Mouse (Mus musculus) CD8-positive naive resting alpha-beta T cell, adult 57 days (primary cell): Measurements from ENCODE around the gene C1ql1. TPM values are rescaled to one million over a fixed set of nuclear protein-coding genes. Genes with fewer than 3 reads are reported as not detected.

Source experiments
- total RNA-seq: library from RNA; stranded (reverse); gene quantifications from one replicate; pipeline ENCODE4 v1.2.4, GENCODE M21; 2023

The C1ql1 gene
- not detected for total RNA-seq

DNA sequence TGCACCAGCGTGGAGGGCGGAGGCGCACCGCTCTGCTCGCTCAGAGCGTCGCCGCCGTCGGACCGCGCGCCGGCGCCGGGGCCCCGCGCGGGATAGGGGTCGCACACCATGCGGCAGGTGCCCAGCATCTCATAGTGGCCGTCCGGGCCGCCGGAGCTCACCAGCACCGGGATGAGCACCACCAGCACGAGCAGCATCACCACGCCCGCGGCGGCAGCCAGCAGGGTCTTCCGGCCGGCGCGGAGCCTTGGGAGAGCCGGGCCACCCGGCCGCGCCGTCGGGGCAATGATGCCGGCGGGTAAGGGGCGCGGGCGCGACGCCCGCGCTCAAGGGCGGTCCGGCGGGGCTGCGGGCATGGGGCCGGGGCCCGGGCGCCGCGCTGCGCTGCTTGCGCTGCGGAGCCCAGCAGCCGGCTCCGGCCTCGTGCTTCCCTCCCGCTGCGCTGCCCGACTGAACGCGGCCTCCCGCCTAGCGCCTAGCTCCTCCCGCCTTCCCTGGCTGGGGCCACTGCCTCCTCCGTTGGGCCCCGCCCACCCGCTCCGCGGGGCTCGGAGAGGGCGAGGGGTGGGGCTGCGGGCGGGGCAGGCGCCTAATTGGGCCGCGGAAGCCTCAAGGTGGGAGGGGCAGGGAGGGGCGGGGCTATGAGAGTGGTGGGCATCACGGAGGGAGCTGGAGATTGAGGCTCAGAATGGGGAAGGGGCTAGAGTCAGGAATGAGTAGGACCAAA, at the start of gene C1ql1:
TSS of gene C1ql1 (minus strand) at position 424 of the 727 bp plus-strand sequence.

GRCm38 (mm10) chr11:102924557-102925350, 21.7 kb downstream of the C1ql1 start, which contains the start of gene Kif18b:
Gene Kif18b, minus strand, starts transcription at chr11:102925124.

GRCm38 (mm10) chr11:102900763-102901162, 45.7 kb downstream of the C1ql1 start, which contains the start of gene Gfap:
Gene Gfap, minus strand, starts transcription at chr11:102900912.

Other genes starting within 250 kb of the C1ql1 start
- 37.7 TPM for gene Ccdc43, start 248.9 kb downstream of the C1ql1 start, total RNA-seq
- 2.5 TPM for gene Adam11, start 185.2 kb downstream of the C1ql1 start, total RNA-seq
- not detected for gene Gjc1, start 127.0 kb downstream of the C1ql1 start, total RNA-seq
- not detected for gene Higd1b, start 110.8 kb downstream of the C1ql1 start, total RNA-seq
- 149 TPM for gene Eftud2, start 65.7 kb downstream of the C1ql1 start, total RNA-seq
- not detected for gene Ccdc103, start 65.5 kb downstream of the C1ql1 start, total RNA-seq
- gene Fam187a, start 61.5 kb downstream of the C1ql1 start, total RNA-seq: not detected
- not detected for gene Gfap, start 45.8 kb downstream of the C1ql1 start, total RNA-seq
- gene Kif18b, start 21.6 kb downstream of the C1ql1 start, total RNA-seq: 0.24 TPM
- gene Nmt1, start 81.5 kb upstream of the C1ql1 start, total RNA-seq: 63.5 TPM
- gene Dcakd, start 81.6 kb upstream of the C1ql1 start, total RNA-seq: 15.8 TPM
- not detected for gene Plcd3, start 155.0 kb upstream of the C1ql1 start, total RNA-seq
- gene Acbd4, start 155.0 kb upstream of the C1ql1 start, total RNA-seq: 41.5 TPM
- gene Hexim1, start 169.5 kb upstream of the C1ql1 start, total RNA-seq: 129 TPM
- 1.7 TPM for gene Hexim2, start 185.7 kb upstream of the C1ql1 start, total RNA-seq
- 392 TPM for gene Fmnl1, start 224.4 kb upstream of the C1ql1 start, total RNA-seq